Mouse (Mus musculus): Measurements from ENCODE around the gene Slco3a1. TPM values are rescaled to one million over a fixed set of nuclear protein-coding genes. Genes with fewer than 3 reads are reported as not detected.

Gene Slco3a1
- 14.9 and 18.8 TPM in 2 replicates for polyA plus RNA-seq (2015; fragmentation: Nextera tagmentation; extraction: Ambion mirVana)

GRCm38 (mm10) chr7:74554608-74555311 lies at the start of gene Slco3a1:
Gene Slco3a1 (minus strand): TSS chr7:74554780.
- under 1% methylated on average over 63 of the region's 66 CpGs for WGBS
- no peaks in the 10 kb centered on the region for H3K9me3 ChIP-seq (replicated peaks)
- H3K4me3 ChIP-seq, result peak within 1 kb of the TSS; percentile 77
- peak within 1 kb of the TSS; percentile 73 for H3K9ac ChIP-seq
- H3K36me3 ChIP-seq, result no peaks in the 10 kb centered on the region
- peak; percentile 74 for ATAC-seq (replicated peaks; ENCODE audit: insufficient number of reproducible peaks, insufficient read depth, low FRiP score, low read depth)
- H3K27me3 ChIP-seq, result peaks cover 16% of the 10 kb centered on the region; the same call in 1 of the 2 replicates
- peak within 1 kb of the TSS; percentile 86 for H3K4me2 ChIP-seq
- peak within 1 kb of the TSS; percentile 58 for H3K27ac ChIP-seq
- H3K4me1 ChIP-seq (replicated peaks), result peaks cover 35% of the 10 kb centered on the region

GRCm38 (mm10) chr7:74600996-74601395 lies 46.4 kb upstream of the Slco3a1 start:
- Histone ChIP-seq H3K4me3 (no peak overlapping the region), H3K36me3 (no peaks in the 10 kb centered on the region), H3K27ac (no peak overlapping the region), H3K4me1 (replicated peaks) (no peaks in the 10 kb centered on the region), H3K27me3 (no peaks in the 10 kb centered on the region), H3K9ac (no peak overlapping the region), H3K4me2 (no peak overlapping the region), H3K9me3 (replicated peaks) (no peaks in the 10 kb centered on the region)
- 85% methylated on average over 5 of the region's 5 CpGs for WGBS
- no peak for ATAC-seq (replicated peaks; ENCODE audit: insufficient number of reproducible peaks, insufficient read depth, low FRiP score, low read depth)

DNA sequence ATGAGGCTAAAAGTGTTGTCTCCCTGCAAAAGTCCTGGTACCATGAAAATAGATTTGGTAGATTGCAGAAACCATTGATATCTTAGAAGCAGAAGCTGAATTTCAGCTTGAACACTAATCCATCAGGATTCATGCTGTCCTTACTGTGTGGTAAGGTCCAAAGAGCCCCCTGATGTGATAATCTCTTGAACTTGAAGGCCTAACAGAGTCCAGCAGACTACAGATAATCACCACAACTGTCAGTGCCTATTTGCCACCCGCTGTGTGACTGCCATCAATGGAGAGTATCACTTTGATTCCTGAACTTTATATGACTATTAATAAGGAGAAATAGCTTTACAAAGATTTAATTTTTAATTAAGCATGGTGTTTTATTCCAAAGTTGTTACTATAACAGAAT lies 24.8 kb upstream of the Slco3a1 start:
- Histone ChIP-seq H3K4me3 (no peak overlapping the region), H3K9ac (no peak overlapping the region), H3K27ac (no peak overlapping the region), H3K9me3 (replicated peaks) (no peaks in the 10 kb centered on the region), H3K36me3 (no peaks in the 10 kb centered on the region), H3K4me1 (replicated peaks) (no peaks in the 10 kb centered on the region), H3K27me3 (no peaks in the 10 kb centered on the region), H3K4me2 (no peak overlapping the region)
- no peak for ATAC-seq (replicated peaks; ENCODE audit: insufficient number of reproducible peaks, insufficient read depth, low FRiP score, low read depth)
- WGBS, result 66% methylated on average over 1 of the region's 1 CpGs

DNA sequence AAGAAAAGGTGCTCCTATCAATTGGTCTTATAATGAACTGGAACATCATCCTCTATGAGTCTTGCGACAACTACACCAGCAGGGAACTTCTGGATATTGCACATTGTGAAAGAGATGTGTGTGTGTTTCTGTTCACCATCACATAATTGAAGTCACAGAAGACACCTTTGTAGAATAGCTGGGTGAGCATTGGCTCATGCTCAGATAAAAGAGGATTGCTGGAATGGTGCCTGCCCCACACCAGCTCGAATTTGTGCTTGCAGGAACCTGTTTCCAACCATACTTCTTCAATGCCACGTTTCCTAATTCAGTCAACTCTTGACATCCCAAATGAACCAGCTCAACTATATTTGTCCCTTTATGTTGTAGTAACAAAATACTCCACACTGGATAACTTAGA lies 21.1 kb upstream of the Slco3a1 start:
- Histone ChIP-seq H3K27me3 (no peaks in the 10 kb centered on the region), H3K36me3 (no peaks in the 10 kb centered on the region), H3K27ac (no peak overlapping the region), H3K9me3 (replicated peaks) (no peaks in the 10 kb centered on the region), H3K4me2 (no peak overlapping the region), H3K9ac (no peak overlapping the region), H3K4me3 (no peak overlapping the region), H3K4me1 (replicated peaks) (no peaks in the 10 kb centered on the region)
- WGBS, result 70% methylated on average over 3 of the region's 3 CpGs
- no peak for ATAC-seq (replicated peaks; ENCODE audit: insufficient number of reproducible peaks, insufficient read depth, low FRiP score, low read depth)

GRCm38 (mm10) chr7:74555416-74555815 lies 836 bp upstream of the Slco3a1 start:
- H3K27ac ChIP-seq, result no peak overlapping the region
- peak overlapping the region; percentile 77 for H3K4me3 ChIP-seq
- peaks cover 33% of the 10 kb centered on the region for H3K4me1 ChIP-seq (replicated peaks)
- H3K9me3 ChIP-seq (replicated peaks), result no peaks in the 10 kb centered on the region
- H3K4me2 ChIP-seq, result peak overlapping the region; percentile 86
- peaks cover 16% of the 10 kb centered on the region; the same call in 1 of the 2 replicates for H3K27me3 ChIP-seq
- peak overlapping the region; percentile 73; the same call in 1 of the 2 replicates for H3K9ac ChIP-seq
- H3K36me3 ChIP-seq, result no peaks in the 10 kb centered on the region
- peak; percentile 40; the same call in 1 of the 2 replicates for ATAC-seq (replicated peaks; ENCODE audit: insufficient number of reproducible peaks, insufficient read depth, low FRiP score, low read depth)
- 16% methylated on average over 6 of the region's 6 CpGs for WGBS

GRCm38 (mm10) chr7:74554041-74554561 lies 479 bp downstream of the Slco3a1 start:
- under 1% methylated on average over 46 of the region's 46 CpGs for WGBS
- no peaks in the 10 kb centered on the region for H3K9me3 ChIP-seq (replicated peaks)
- H3K4me1 ChIP-seq (replicated peaks), result peaks cover 35% of the 10 kb centered on the region
- peak overlapping the region; percentile 73 for H3K9ac ChIP-seq
- H3K36me3 ChIP-seq, result no peaks in the 10 kb centered on the region
- peak overlapping the region; percentile 77 for H3K4me3 ChIP-seq
- H3K4me2 ChIP-seq, result peak overlapping the region; percentile 86
- H3K27me3 ChIP-seq, result peaks cover 16% of the 10 kb centered on the region; the same call in 1 of the 2 replicates
- peak; percentile 65; the same call in 1 of the 2 replicates for ATAC-seq (replicated peaks; ENCODE audit: insufficient number of reproducible peaks, insufficient read depth, low FRiP score, low read depth)
- H3K27ac ChIP-seq, result peak overlapping the region; percentile 58

DNA sequence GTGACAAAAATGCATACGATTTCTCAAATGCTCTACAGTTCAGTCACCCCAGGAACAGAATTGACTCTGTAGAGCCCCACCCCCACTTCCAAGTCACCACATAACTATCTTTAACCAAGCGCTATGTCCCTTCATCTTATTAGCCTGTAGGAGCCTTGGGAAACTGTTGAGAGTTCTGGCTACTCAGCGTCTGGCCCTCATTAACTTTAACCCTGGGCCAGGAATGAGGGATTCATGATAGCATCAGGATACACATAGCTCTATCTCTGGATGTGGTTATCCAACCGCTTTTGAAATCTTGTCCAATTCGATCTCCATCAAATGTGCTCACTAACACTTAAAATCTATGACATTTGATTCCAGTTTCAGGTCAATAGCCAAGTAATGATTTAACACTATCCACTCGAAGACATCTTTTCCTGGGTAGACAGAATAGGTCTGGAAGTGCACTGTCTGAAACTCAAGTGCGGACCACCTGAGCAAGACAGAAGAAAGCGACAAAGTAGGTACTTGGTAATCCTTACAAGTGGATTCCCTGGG lies 1.4 kb downstream of the Slco3a1 start:
- 52% methylated on average over 8 of the region's 8 CpGs for WGBS
- peak overlapping the region; percentile 86 for H3K4me2 ChIP-seq
- H3K27ac ChIP-seq, result no peak overlapping the region
- H3K4me1 ChIP-seq (replicated peaks), result peaks cover 35% of the 10 kb centered on the region
- H3K36me3 ChIP-seq, result no peaks in the 10 kb centered on the region
- H3K9me3 ChIP-seq (replicated peaks), result no peaks in the 10 kb centered on the region
- peaks cover 16% of the 10 kb centered on the region; the same call in 1 of the 2 replicates for H3K27me3 ChIP-seq
- no peak for ATAC-seq (replicated peaks; ENCODE audit: insufficient number of reproducible peaks, insufficient read depth, low FRiP score, low read depth)
- H3K4me3 ChIP-seq, result peak overlapping the region; percentile 77
- no peak overlapping the region for H3K9ac ChIP-seq

DNA sequence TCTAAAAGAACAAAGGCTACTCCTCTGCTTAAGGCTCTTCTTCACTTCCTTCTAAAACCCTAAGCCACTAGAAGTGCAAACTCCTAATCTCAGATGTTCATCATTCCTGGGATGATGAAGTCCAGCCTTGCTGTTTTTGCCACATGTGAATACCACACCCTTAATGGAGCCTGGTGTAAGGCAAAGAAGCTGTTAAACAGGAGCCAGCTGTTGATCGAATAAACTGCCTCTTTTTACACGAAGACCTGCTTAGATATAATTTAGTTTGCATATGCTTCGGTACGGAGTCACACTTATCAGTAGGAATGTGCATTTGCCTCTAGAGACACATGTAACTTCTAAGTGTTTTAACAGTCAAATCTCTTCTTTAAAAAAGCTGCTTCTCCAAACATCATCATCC lies 2.0 kb downstream of the Slco3a1 start:
- no peak for ATAC-seq (replicated peaks; ENCODE audit: insufficient number of reproducible peaks, insufficient read depth, low FRiP score, low read depth)
- Histone ChIP-seq H3K4me1 (replicated peaks) (peaks cover 35% of the 10 kb centered on the region), H3K4me2 (peak overlapping the region; percentile 86; the same call in 1 of the 2 replicates), H3K4me3 (peak overlapping the region; percentile 77; the same call in 1 of the 2 replicates), H3K9ac (no peak overlapping the region), H3K27ac (no peak overlapping the region), H3K36me3 (no peaks in the 10 kb centered on the region), H3K27me3 (peaks cover 16% of the 10 kb centered on the region; the same call in 1 of the 2 replicates), H3K9me3 (replicated peaks) (no peaks in the 10 kb centered on the region)
- 49% methylated on average over 4 of the region's 4 CpGs for WGBS

GRCm38 (mm10) chr7:74552000-74552358 lies 2.6 kb downstream of the Slco3a1 start:
- WGBS, result 33% methylated on average over 2 of the region's 2 CpGs

DNA sequence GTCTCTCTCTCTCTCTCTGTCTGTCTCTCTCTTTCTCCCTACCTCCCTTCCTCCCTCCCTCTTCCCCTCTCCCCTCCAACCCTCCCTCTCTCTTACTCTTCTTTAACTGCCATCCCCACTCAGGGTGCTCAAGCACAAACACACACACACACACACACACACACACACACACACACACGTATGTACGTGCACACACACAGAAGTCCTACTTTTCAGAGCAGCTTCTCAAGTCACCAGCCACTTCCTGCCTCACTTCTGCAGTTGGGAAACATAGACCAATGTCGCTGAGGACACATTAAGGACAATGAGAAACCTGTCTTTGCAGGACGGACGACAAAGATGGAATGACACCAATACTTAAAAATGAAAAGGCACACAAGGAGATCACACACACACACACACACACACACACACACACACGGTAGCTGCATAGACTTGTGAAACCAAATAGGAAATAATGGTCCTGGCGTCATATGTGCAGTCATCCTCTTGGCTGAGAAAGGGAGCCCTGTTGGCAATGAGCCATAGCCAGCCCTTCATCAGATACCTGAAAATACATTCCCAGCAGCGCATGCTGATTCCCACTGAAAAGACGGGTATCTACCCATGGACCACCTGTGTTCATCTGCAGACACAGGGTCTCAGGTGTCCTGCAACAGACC lies 3.1 kb downstream of the Slco3a1 start:
- no peak for ATAC-seq (replicated peaks; ENCODE audit: insufficient number of reproducible peaks, insufficient read depth, low FRiP score, low read depth)
- Histone ChIP-seq H3K36me3 (no peaks in the 10 kb centered on the region), H3K27ac (no peak overlapping the region), H3K4me3 (no peak overlapping the region), H3K9ac (no peak overlapping the region), H3K4me1 (replicated peaks) (peaks cover 35% of the 10 kb centered on the region), H3K9me3 (replicated peaks) (no peaks in the 10 kb centered on the region), H3K4me2 (peak overlapping the region; percentile 17; the same call in 1 of the 2 replicates), H3K27me3 (peaks cover 16% of the 10 kb centered on the region; the same call in 1 of the 2 replicates)
- WGBS, result 68% methylated on average over 9 of the region's 9 CpGs

More at GRCm38 (mm10) chr7:74552000-74552358, 2.6 kb downstream of the Slco3a1 start:
- Histone ChIP-seq H3K27me3 (peaks cover 16% of the 10 kb centered on the region; the same call in 1 of the 2 replicates), H3K4me3 (no peak overlapping the region), H3K36me3 (no peaks in the 10 kb centered on the region), H3K9ac (no peak overlapping the region), H3K9me3 (replicated peaks) (no peaks in the 10 kb centered on the region), H3K27ac (no peak overlapping the region), H3K4me1 (replicated peaks) (peaks cover 35% of the 10 kb centered on the region), H3K4me2 (peak overlapping the region; percentile 17; the same call in 1 of the 2 replicates)
- ATAC-seq (replicated peaks; ENCODE audit: insufficient number of reproducible peaks, insufficient read depth, low FRiP score, low read depth), result no peak

- 41% methylated on average over 6 of the region's 6 CpGs for WGBS
- no peaks in the 10 kb centered on the region for H3K36me3 ChIP-seq
- H3K9ac ChIP-seq, result no peak overlapping the region
- no peak for ATAC-seq (replicated peaks; ENCODE audit: insufficient number of reproducible peaks, insufficient read depth, low FRiP score, low read depth)
- H3K27ac ChIP-seq, result no peak overlapping the region
- H3K4me2 ChIP-seq, result no peak overlapping the region
- H3K4me1 ChIP-seq (replicated peaks), result peaks cover 25% of the 10 kb centered on the region
- peaks cover 16% of the 10 kb centered on the region; the same call in 1 of the 2 replicates for H3K27me3 ChIP-seq
- H3K9me3 ChIP-seq (replicated peaks), result no peaks in the 10 kb centered on the region
- H3K4me3 ChIP-seq, result no peak overlapping the region
Measured at GRCm38 (mm10) chr7:74549686-74550085, 4.9 kb downstream of the Slco3a1 start.
